Mouse (Mus musculus): ENCODE measurements at regions not wholly inside any gene's neighbourhood (a gene's known extent, or its start where the extent isn't known, plus 50 kb on each side); places are given as distances from the start of the nearest gene placed in this dataset.

GRCm38 (mm10) chr3:51157291-51157650 lies 67.0 kb upstream of the Noct start:
- TF ChIP-seq CTCF (IDR thresholded peaks at IDR 0.05; ENCODE audit: borderline replicate concordance, control insufficient read depth, extremely low read depth, insufficient read depth, low read length, poor library complexity) (no peak), POLR2A (IDR thresholded peaks at IDR 0.05; ENCODE audit: control insufficient read depth, extremely low read depth, insufficient read depth, low read length, poor library complexity) (no peak)
- H3K27me3 ChIP-seq (ENCODE audit: control insufficient read depth, insufficient read depth, low read length) = no peaks in the 10 kb centered on the region
- WGBS = 88% methylated on average over 4 of the region's 4 CpGs
- H3K27ac ChIP-seq (ENCODE audit: control insufficient read depth, insufficient read depth, low read length) = peak overlapping the region; percentile 38; the same call in 1 of the 2 replicates
- no peak for DNase-seq
- H3K4me1 ChIP-seq (replicated peaks; ENCODE audit: control insufficient read depth, insufficient read depth, low read length) = no peaks in the 10 kb centered on the region
- H3K36me3 ChIP-seq (ENCODE audit: control insufficient read depth, insufficient read depth, low read length) = no peaks in the 10 kb centered on the region
- H3K4me3 ChIP-seq (ENCODE audit: control insufficient read depth, insufficient read depth, low read length) = no peak overlapping the region

- Histone ChIP-seq H3K27me3 (ENCODE audit: control insufficient read depth, insufficient read depth, low read length) (no peaks in the 10 kb centered on the region), H3K4me3 (ENCODE audit: control insufficient read depth, insufficient read depth, low read length) (no peak overlapping the region), H3K27ac (ENCODE audit: control insufficient read depth, insufficient read depth, low read length) (no peak overlapping the region; the same call in 1 of the 2 replicates), H3K4me1 (replicated peaks; ENCODE audit: control insufficient read depth, insufficient read depth, low read length) (no peaks in the 10 kb centered on the region), H3K36me3 (ENCODE audit: control insufficient read depth, insufficient read depth, low read length) (no peaks in the 10 kb centered on the region)
- TF ChIP-seq CTCF (IDR thresholded peaks at IDR 0.05; ENCODE audit: borderline replicate concordance, control insufficient read depth, extremely low read depth, insufficient read depth, low read length, poor library complexity) = no peak
- TF ChIP-seq POLR2A (IDR thresholded peaks at IDR 0.05; ENCODE audit: control insufficient read depth, extremely low read depth, insufficient read depth, low read length, poor library complexity) = no peak
- DNase-seq = no peak
- 94% methylated on average over 4 of the region's 4 CpGs for WGBS
These were observed 65.8 kb upstream of the Noct start for GRCm38 (mm10) chr3:51158449-51158848.

- WGBS = 85% methylated on average over 4 of the region's 4 CpGs
- DNase-seq = no peak
- no peak for TF ChIP-seq CTCF (IDR thresholded peaks at IDR 0.05; ENCODE audit: borderline replicate concordance, control insufficient read depth, extremely low read depth, insufficient read depth, low read length, poor library complexity)
- no peak for TF ChIP-seq POLR2A (IDR thresholded peaks at IDR 0.05; ENCODE audit: control insufficient read depth, extremely low read depth, insufficient read depth, low read length, poor library complexity)
- Histone ChIP-seq H3K27ac (ENCODE audit: control insufficient read depth, insufficient read depth, low read length) (no peak overlapping the region), H3K4me3 (ENCODE audit: control insufficient read depth, insufficient read depth, low read length) (no peak overlapping the region), H3K4me1 (replicated peaks; ENCODE audit: control insufficient read depth, insufficient read depth, low read length) (no peaks in the 10 kb centered on the region), H3K27me3 (ENCODE audit: control insufficient read depth, insufficient read depth, low read length) (no peaks in the 10 kb centered on the region), H3K36me3 (ENCODE audit: control insufficient read depth, insufficient read depth, low read length) (no peaks in the 10 kb centered on the region)
These were observed 64.9 kb upstream of the Noct start for GRCm38 (mm10) chr3:51159322-51159721.

GRCm38 (mm10) chr3:51159881-51160280 lies 64.4 kb upstream of the Noct start:
- H3K27me3 ChIP-seq (ENCODE audit: control insufficient read depth, insufficient read depth, low read length) = no peaks in the 10 kb centered on the region
- no peaks in the 10 kb centered on the region for H3K36me3 ChIP-seq (ENCODE audit: control insufficient read depth, insufficient read depth, low read length)
- H3K27ac ChIP-seq (ENCODE audit: control insufficient read depth, insufficient read depth, low read length) = no peak overlapping the region
- WGBS = 91% methylated on average over 9 of the region's 9 CpGs
- H3K4me3 ChIP-seq (ENCODE audit: control insufficient read depth, insufficient read depth, low read length) = no peak overlapping the region
- TF ChIP-seq CTCF (IDR thresholded peaks at IDR 0.05; ENCODE audit: borderline replicate concordance, control insufficient read depth, extremely low read depth, insufficient read depth, low read length, poor library complexity) (no peak), POLR2A (IDR thresholded peaks at IDR 0.05; ENCODE audit: control insufficient read depth, extremely low read depth, insufficient read depth, low read length, poor library complexity) (no peak)
- no peaks in the 10 kb centered on the region for H3K4me1 ChIP-seq (replicated peaks; ENCODE audit: control insufficient read depth, insufficient read depth, low read length)
- DNase-seq = no peak

- no peak overlapping the region for H3K4me3 ChIP-seq (ENCODE audit: control insufficient read depth, insufficient read depth, low read length)
- DNase-seq = no peak
- H3K4me1 ChIP-seq (replicated peaks; ENCODE audit: control insufficient read depth, insufficient read depth, low read length) = no peaks in the 10 kb centered on the region
- H3K27ac ChIP-seq (ENCODE audit: control insufficient read depth, insufficient read depth, low read length) = no peak overlapping the region
- no peaks in the 10 kb centered on the region for H3K36me3 ChIP-seq (ENCODE audit: control insufficient read depth, insufficient read depth, low read length)
- H3K27me3 ChIP-seq (ENCODE audit: control insufficient read depth, insufficient read depth, low read length) = no peaks in the 10 kb centered on the region
- TF ChIP-seq POLR2A (IDR thresholded peaks at IDR 0.05; ENCODE audit: control insufficient read depth, extremely low read depth, insufficient read depth, low read length, poor library complexity) = no peak
- TF ChIP-seq CTCF (IDR thresholded peaks at IDR 0.05; ENCODE audit: borderline replicate concordance, control insufficient read depth, extremely low read depth, insufficient read depth, low read length, poor library complexity) = no peak
- 96% methylated on average over 7 of the region's 7 CpGs for WGBS
These were observed 63.6 kb upstream of the Noct start for GRCm38 (mm10) chr3:51160625-51161024.

GRCm38 (mm10) chr3:51169150-51169925 lies 54.9 kb upstream of the Noct start:
- WGBS = 94% methylated on average over 30 of the region's 30 CpGs
- Histone ChIP-seq H3K4me3 (ENCODE audit: control insufficient read depth, insufficient read depth, low read length) (no peak overlapping the region), H3K27ac (ENCODE audit: control insufficient read depth, insufficient read depth, low read length) (no peak overlapping the region), H3K4me1 (replicated peaks; ENCODE audit: control insufficient read depth, insufficient read depth, low read length) (no peaks in the 10 kb centered on the region), H3K27me3 (ENCODE audit: control insufficient read depth, insufficient read depth, low read length) (no peaks in the 10 kb centered on the region), H3K36me3 (ENCODE audit: control insufficient read depth, insufficient read depth, low read length) (no peaks in the 10 kb centered on the region)
- no peak for TF ChIP-seq CTCF (IDR thresholded peaks at IDR 0.05; ENCODE audit: borderline replicate concordance, control insufficient read depth, extremely low read depth, insufficient read depth, low read length, poor library complexity)
- no peak for DNase-seq

Measured in thymus, adult 2 months (tissue).